Mouse (Mus musculus): Measurements from ENCODE around the gene RPS10-NUDT3. TPM values are rescaled to one million over a fixed set of nuclear protein-coding genes. Genes with fewer than 3 reads are reported as not detected.

The RPS10-NUDT3 gene
- polyA plus RNA-seq, 1 experiment from 2014 or later, result not detected

DNA sequence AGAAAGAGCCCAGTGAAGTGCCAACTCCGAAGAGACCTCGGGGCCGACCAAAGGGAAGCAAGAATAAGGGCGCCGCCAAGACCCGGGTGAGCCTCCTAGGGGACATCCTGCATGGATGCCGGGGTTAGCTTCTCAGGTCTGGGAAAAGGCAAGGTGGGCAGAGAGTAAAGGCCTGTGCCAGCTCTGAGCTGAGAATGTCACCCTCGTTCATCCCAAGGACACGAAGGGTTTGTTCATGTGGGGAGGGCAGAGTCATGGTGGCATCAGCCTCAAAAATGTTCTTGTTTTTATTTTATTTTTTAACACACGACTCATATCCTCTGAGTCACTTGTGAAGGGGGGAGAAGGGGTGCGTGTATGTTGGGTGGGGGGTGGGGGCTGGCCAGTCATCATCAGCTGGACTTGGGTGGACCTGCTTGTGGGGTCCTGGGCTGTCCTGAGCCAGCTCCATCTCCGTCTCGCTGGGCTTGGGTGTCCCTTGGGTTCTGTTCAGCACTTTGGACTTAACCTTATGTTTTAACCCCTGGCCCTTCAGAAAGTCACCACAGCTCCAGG is 74.0 kb downstream of the RPS10-NUDT3 start:
- WGBS, result 90% methylated on average over 13 of the region's 13 CpGs
- no peak overlapping the region for H3K4me2 ChIP-seq (ENCODE audit: low read length)
- H3K27ac ChIP-seq (ENCODE audit: low read length), result no peak overlapping the region
- H3K36me3 ChIP-seq (ENCODE audit: control insufficient read depth, insufficient read depth), result no peaks in the 10 kb centered on the region
- H3K4me3 ChIP-seq (replicated peaks; ENCODE audit: low read length), result no peak overlapping the region
- peaks cover 35% of the 10 kb centered on the region for H3K4me1 ChIP-seq (replicated peaks; ENCODE audit: control insufficient read depth, insufficient read depth, low read length)
- H3K27me3 ChIP-seq (replicated peaks; ENCODE audit: control insufficient read depth, insufficient read depth, low read length), result no peaks in the 10 kb centered on the region
- no peak for ATAC-seq
- no peaks in the 10 kb centered on the region for H3K9me3 ChIP-seq (ENCODE audit: control insufficient read depth, low read length)
- no peak overlapping the region for H3K9ac ChIP-seq (replicated peaks; ENCODE audit: low read depth, low read length)

DNA sequence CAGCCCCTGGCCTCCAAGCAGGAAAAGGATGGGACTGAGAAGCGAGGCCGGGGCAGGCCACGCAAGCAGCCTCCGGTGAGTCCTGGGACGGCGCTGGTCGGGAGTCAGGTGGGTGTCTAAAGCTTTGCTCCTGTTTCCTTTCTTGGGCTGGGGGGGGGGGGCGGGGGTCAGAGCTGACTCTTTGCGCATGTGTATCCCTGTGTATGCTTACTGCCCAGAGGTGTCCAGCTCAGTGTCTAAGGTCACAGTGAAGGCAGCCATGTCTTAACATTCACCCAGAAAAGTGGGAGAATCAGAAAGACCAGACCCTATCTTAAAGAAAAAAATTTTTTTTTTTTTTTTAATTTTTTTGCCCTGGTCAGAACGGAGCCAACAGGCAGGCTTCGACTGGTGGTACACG is 75.4 kb downstream of the RPS10-NUDT3 start:
- H3K4me2 ChIP-seq (ENCODE audit: low read length), result no peak overlapping the region
- WGBS, result 77% methylated on average over 12 of the region's 12 CpGs
- no peak overlapping the region for H3K27ac ChIP-seq (ENCODE audit: low read length)
- no peaks in the 10 kb centered on the region for H3K27me3 ChIP-seq (replicated peaks; ENCODE audit: control insufficient read depth, insufficient read depth, low read length)
- H3K4me3 ChIP-seq (replicated peaks; ENCODE audit: low read length), result no peak overlapping the region
- ATAC-seq, result no peak
- no peaks in the 10 kb centered on the region for H3K9me3 ChIP-seq (ENCODE audit: control insufficient read depth, low read length)
- H3K4me1 ChIP-seq (replicated peaks; ENCODE audit: control insufficient read depth, insufficient read depth, low read length), result peaks cover 35% of the 10 kb centered on the region
- H3K9ac ChIP-seq (replicated peaks; ENCODE audit: low read depth, low read length), result no peak overlapping the region
- no peaks in the 10 kb centered on the region for H3K36me3 ChIP-seq (ENCODE audit: control insufficient read depth, insufficient read depth)

DNA sequence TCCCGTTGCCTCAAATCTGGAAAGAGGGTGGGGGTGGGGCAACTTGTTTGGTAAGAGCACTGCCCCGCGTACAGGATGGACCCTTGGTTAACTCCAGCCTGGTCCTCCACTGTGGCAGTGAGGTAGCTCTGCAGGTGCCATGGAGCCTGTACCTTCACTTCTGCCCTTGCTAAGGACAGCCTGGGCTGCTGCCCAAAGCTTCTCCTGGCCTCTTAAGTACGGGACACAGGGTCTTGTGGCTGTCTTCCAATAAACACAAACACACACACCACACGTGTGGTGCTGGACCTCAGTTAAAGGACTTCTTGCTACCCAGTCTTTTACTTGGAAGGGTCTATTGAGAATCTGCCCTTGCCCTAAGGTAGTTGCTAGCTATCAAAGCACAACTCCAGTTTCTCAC is 76.2 kb downstream of the RPS10-NUDT3 start:
- no peaks in the 10 kb centered on the region for H3K27me3 ChIP-seq (replicated peaks; ENCODE audit: control insufficient read depth, insufficient read depth, low read length)
- no peak overlapping the region for H3K27ac ChIP-seq (ENCODE audit: low read length)
- H3K4me1 ChIP-seq (replicated peaks; ENCODE audit: control insufficient read depth, insufficient read depth, low read length), result peaks cover 32% of the 10 kb centered on the region
- H3K36me3 ChIP-seq (ENCODE audit: control insufficient read depth, insufficient read depth), result no peaks in the 10 kb centered on the region
- H3K4me2 ChIP-seq (ENCODE audit: low read length), result no peak overlapping the region; the same call in 1 of the 2 replicates
- 0 out of 2 replicates have a peak overlapping the region, but pooled peaks have one; percentile 32 for H3K9ac ChIP-seq (replicated peaks; ENCODE audit: low read depth, low read length)
- 10% methylated on average over 5 of the region's 5 CpGs for WGBS
- no peaks in the 10 kb centered on the region for H3K9me3 ChIP-seq (ENCODE audit: control insufficient read depth, low read length)
- no peak overlapping the region for H3K4me3 ChIP-seq (replicated peaks; ENCODE audit: low read length)
- no peak for ATAC-seq

DNA sequence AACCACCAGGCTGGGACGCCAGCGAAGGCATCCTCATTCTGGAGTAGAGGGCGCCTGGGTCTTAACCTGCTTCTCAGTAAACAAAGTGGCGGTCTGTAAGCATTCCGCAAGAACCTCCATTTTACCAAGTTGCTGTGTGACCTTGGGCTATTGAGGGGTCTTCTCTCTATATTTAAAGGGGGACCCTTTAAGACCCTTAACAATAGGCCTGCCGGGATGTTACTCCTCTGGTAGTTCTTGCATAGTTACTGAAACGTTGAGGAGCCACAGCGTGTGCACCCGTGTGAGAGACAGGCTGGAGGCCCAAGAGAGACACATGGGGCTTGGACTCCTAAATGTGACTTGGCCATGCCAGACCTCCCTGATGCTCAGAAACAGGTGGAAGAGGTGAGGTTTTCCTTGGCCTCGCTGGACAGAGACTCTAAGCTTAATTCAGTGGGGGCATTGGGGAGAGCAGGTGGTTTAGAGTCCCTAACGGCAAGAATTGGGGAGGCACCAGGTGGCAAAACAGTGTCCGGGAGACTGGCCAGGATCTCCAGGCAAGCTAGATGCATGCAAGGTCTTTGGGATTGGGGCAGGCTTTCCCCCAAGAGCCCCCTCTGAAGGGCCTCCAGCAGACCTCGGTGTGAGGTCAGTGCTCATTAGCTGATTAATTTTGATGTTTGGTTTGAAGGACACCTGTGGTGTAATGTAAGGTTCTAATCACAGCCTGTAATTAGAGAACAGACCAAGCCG is 76.9 kb downstream of the RPS10-NUDT3 start:
- Histone ChIP-seq H3K36me3 (ENCODE audit: control insufficient read depth, insufficient read depth) (no peaks in the 10 kb centered on the region), H3K4me3 (replicated peaks; ENCODE audit: low read length) (peak overlapping the region; percentile 81), H3K27me3 (replicated peaks; ENCODE audit: control insufficient read depth, insufficient read depth, low read length) (no peaks in the 10 kb centered on the region), H3K27ac (ENCODE audit: low read length) (peak overlapping the region; percentile 27; the same call in 1 of the 2 replicates), H3K9ac (replicated peaks; ENCODE audit: low read depth, low read length) (peak overlapping the region; percentile 93), H3K4me1 (replicated peaks; ENCODE audit: control insufficient read depth, insufficient read depth, low read length) (peaks cover 32% of the 10 kb centered on the region), H3K4me2 (ENCODE audit: low read length) (peak overlapping the region; percentile 81), H3K9me3 (ENCODE audit: control insufficient read depth, low read length) (no peaks in the 10 kb centered on the region)
- WGBS, result 2% methylated on average over 14 of the region's 14 CpGs
- ATAC-seq, result no peak

DNA sequence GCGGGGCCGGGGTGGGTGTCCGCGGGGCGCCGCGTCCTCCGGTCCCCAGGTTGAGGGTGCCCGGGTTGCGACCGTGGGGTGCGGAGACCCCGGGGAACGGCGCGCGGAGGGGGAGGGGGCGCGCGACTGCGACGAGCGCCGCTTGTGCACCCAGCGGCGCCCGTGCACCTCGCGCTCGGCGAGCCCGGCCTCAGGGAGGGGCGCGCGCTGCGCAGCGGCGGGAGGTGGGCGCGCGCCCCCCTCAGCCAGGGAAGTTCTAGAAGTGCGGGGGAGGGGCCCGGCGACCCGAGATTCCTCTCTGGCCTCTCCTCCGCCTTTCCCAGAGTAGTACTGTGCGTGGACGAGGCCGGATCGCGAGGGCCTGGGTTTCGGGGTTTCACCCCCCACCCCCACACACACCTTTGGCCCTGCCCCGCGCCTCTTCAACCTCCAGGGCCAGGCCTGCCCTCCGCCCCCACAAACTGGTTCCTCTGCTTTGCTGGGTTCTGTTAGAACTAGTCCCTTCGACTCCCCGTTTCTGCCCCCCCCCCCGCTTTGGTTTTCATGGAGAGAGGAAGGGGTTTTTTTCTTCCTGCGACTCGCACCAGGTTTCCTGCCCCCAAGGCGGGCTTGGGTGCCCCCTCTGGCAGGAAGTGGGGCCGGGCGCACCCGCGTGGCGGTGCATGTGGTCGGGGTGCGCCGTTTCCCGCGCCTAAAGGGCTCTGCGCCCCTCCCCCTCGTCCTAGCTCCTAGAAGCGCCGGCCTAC is 77.7 kb downstream of the RPS10-NUDT3 start:
- H3K9me3 ChIP-seq (ENCODE audit: control insufficient read depth, low read length), result no peaks in the 10 kb centered on the region
- peak overlapping the region; percentile 81 for H3K4me2 ChIP-seq (ENCODE audit: low read length)
- no peaks in the 10 kb centered on the region for H3K36me3 ChIP-seq (ENCODE audit: control insufficient read depth, insufficient read depth)
- peak overlapping the region; percentile 81 for H3K4me3 ChIP-seq (replicated peaks; ENCODE audit: low read length)
- H3K9ac ChIP-seq (replicated peaks; ENCODE audit: low read depth, low read length), result peak overlapping the region; percentile 93
- no peaks in the 10 kb centered on the region for H3K27me3 ChIP-seq (replicated peaks; ENCODE audit: control insufficient read depth, insufficient read depth, low read length)
- under 1% methylated on average over 70 of the region's 75 CpGs for WGBS
- peaks cover 32% of the 10 kb centered on the region for H3K4me1 ChIP-seq (replicated peaks; ENCODE audit: control insufficient read depth, insufficient read depth, low read length)
- peak; percentile 65 for ATAC-seq
- H3K27ac ChIP-seq (ENCODE audit: low read length), result peak overlapping the region; percentile 91

DNA sequence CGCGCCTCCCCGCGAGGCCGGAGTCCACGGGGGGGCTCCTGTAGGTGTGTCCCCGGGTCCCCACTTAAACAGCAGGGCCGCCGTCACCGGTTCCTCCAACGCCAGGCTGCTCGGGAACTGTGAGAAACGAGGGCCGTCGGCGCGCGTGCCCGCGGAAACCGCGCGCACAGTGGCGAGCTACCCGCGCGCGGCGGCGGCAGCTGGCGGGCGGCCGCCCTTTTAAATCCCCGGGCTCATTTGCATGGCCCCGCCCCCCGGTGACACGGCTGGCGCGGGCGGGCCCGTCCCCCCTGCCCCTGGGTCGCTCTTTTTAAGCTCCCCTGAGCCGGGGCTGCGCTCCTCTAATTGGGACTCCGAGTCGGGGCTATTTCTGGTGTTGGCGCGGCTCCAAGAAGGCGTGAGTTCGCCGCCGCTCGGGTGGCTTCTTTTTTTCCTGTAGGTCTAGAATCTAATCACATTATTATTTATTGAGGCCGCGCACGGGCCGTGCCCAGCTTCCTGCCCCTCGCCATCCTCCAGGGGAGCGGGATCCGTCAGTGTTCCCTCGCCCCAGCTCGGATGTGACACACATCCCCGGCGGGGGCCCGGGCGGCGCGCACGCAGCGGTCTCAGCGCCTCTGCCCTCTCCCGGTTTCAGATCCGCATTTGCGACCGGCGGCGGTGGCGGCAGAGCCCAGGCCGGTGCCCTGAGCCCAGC is 78.6 kb downstream of the RPS10-NUDT3 start, which contains the start of gene Hmga1:
TSS of gene Hmga1 (plus strand) at position 183 of the 697 bp plus-strand sequence.
- Histone ChIP-seq H3K4me1 (replicated peaks; ENCODE audit: control insufficient read depth, insufficient read depth, low read length) (peaks cover 32% of the 10 kb centered on the region), H3K27me3 (replicated peaks; ENCODE audit: control insufficient read depth, insufficient read depth, low read length) (no peaks in the 10 kb centered on the region), H3K9me3 (ENCODE audit: control insufficient read depth, low read length) (no peaks in the 10 kb centered on the region), H3K4me3 (replicated peaks; ENCODE audit: low read length) (peak within 1 kb of the TSS; percentile 81), H3K36me3 (ENCODE audit: control insufficient read depth, insufficient read depth) (no peaks in the 10 kb centered on the region), H3K4me2 (ENCODE audit: low read length) (peak within 1 kb of the TSS; percentile 81), H3K9ac (replicated peaks; ENCODE audit: low read depth, low read length) (peak within 1 kb of the TSS; percentile 93), H3K27ac (ENCODE audit: low read length) (peak within 1 kb of the TSS; percentile 91)
- under 1% methylated on average over 79 of the region's 79 CpGs for WGBS
- ATAC-seq, result peak; percentile 76

DNA sequence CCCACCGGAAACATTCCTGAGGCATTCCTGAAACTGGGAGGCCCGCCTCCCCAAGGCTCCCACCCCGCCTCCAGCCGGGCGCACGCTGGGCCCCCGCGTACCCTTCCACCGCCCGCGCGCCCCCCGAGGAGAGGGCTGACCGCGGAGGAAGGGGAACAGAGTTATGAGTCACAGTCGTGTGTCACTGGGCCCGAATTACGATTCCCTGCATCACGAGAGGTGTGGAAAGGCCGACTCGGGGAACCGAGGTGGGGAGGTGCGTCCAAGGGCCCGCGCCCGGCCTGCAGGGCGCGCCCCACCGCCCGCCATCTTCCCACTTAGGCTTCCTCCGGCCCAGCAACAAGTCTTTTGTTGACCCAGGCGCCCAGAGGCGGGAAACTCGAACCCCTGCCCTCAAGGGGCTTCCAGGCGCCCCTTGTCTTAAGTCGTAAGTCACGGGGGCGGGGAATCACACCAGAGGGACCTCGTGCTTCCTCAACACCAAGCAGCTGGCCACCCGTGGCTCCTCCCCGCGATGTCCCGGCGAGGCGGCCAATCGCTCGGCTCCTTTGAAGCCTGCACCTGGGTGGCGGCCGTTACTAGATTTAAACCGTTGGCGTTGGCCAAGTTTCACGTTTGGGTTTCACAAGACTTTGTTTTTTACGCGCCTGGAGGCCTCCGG is 79.4 kb downstream of the RPS10-NUDT3 start:
- under 1% methylated on average over 53 of the region's 55 CpGs for WGBS
- H3K9ac ChIP-seq (replicated peaks; ENCODE audit: low read depth, low read length), result peak overlapping the region; percentile 93
- H3K36me3 ChIP-seq (ENCODE audit: control insufficient read depth, insufficient read depth), result no peaks in the 10 kb centered on the region
- no peak; the same call in 1 of the 2 replicates for ATAC-seq
- peak overlapping the region; percentile 81 for H3K4me3 ChIP-seq (replicated peaks; ENCODE audit: low read length)
- H3K4me1 ChIP-seq (replicated peaks; ENCODE audit: control insufficient read depth, insufficient read depth, low read length), result peaks cover 32% of the 10 kb centered on the region
- H3K27me3 ChIP-seq (replicated peaks; ENCODE audit: control insufficient read depth, insufficient read depth, low read length), result no peaks in the 10 kb centered on the region
- H3K4me2 ChIP-seq (ENCODE audit: low read length), result peak overlapping the region; percentile 81
- peak overlapping the region; percentile 91; the same call in 1 of the 2 replicates for H3K27ac ChIP-seq (ENCODE audit: low read length)
- no peaks in the 10 kb centered on the region for H3K9me3 ChIP-seq (ENCODE audit: control insufficient read depth, low read length)

DNA sequence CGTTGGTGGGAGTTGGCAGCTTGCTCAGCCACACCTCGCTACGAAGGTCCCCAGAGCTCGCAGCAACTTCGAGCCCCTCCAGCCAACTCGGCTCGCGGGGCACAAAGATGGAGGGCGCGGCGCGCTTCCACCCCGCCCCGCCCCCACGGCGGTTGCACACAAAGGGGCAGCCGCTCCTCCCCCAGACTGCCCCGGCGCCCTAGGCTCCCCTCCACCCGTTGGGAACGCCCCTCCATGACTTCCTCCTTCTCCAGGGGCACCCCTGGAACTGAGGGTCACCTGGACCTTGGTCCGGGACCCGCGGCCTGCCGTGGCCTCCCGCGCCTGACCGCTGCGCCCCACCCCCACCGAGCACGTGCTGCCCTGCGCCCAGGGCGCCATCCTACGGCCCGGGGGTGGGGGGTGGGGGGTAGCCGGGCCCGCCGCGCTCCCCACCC is 79.9 kb downstream of the RPS10-NUDT3 start:
- no peaks in the 10 kb centered on the region for H3K27me3 ChIP-seq (replicated peaks; ENCODE audit: control insufficient read depth, insufficient read depth, low read length)
- peak overlapping the region; percentile 24 for H3K4me3 ChIP-seq (replicated peaks; ENCODE audit: low read length)
- H3K36me3 ChIP-seq (ENCODE audit: control insufficient read depth, insufficient read depth), result no peaks in the 10 kb centered on the region
- no peak for ATAC-seq
- H3K27ac ChIP-seq (ENCODE audit: low read length), result no peak overlapping the region
- H3K9ac ChIP-seq (replicated peaks; ENCODE audit: low read depth, low read length), result peak overlapping the region; percentile 12
- peaks cover 32% of the 10 kb centered on the region for H3K4me1 ChIP-seq (replicated peaks; ENCODE audit: control insufficient read depth, insufficient read depth, low read length)
- no peaks in the 10 kb centered on the region for H3K9me3 ChIP-seq (ENCODE audit: control insufficient read depth, low read length)
- 1% methylated on average over 20 of the region's 39 CpGs for WGBS
- peak overlapping the region; percentile 81 for H3K4me2 ChIP-seq (ENCODE audit: low read length)

All from forebrain, embryonic 16.5 days (tissue).